Mouse (Mus musculus) bone marrow macrophage, adult 2 months (primary cell): ENCODE results near the gene Aph1b.

Experiments used
- CTCF ChIP-seq: IDR thresholded peaks from 2 replicates; pipeline ENCODE4 v1.5.1; 2012; ENCODE audit warnings: low read depth, mild to moderate bottlenecking, low read length, moderate library complexity
- POLR2A ChIP-seq: IDR thresholded peaks from 2 replicates; pipeline ENCODE4 v1.6.1; 2012; ENCODE audit warnings: mild to moderate bottlenecking, low read depth, low read length, borderline replicate concordance

DNA sequence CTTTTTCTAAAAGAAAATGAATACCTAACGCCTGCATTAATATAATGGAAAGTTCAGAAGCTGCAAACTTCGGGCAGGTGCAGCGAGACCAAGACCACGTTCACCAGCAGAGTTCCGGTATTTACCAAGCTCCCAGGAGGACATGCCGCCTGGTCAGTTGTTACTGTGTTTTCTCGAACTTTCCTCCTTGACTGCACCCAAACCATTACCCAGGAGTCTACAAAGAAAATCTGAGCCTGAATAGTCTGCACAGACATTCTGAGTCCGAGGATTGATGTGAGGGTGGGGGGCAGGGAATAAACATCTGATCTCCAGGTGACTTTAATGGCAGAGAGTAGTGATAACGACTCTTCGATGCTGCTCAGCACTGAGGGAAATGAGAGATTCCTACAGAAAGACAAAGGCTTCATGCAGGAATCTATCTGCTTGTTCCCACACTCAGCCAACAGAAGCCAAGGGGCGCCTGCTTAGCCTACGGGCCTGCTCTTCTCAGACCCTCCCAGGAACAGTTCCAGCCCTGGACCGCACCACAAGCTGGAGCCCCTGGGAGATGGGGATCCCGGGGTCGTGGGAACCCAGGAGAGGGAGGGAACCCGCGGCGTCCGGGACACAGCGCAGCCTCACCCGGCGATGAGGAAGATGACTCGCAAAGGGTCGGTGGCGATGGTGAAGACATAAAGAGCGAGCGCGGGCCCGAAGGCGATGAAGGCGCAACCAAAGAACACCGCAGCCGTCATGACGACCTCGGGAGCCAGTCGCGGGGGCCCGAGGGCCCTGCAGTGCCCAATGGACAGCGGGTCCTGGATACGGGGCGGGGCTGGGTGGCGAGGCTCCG is 444 bp downstream of the Aph1b start:
- TF ChIP-seq CTCF: no peak
- no peak for TF ChIP-seq POLR2A
